Mouse (Mus musculus) left cerebral cortex, adult 11 months (tissue): ENCODE measurements at regions not wholly inside any gene's neighbourhood (a gene's known extent, or its start where the extent isn't known, plus 50 kb on each side); places are given as distances from the start of the nearest gene placed in this dataset.

Source experiments
- DNase-seq: peaks from one replicate; pipeline ENCODE4 v3.0.0; 2022; ENCODE audit warnings: low spot score

GRCm38 (mm10) chr14:120661111-120661510, 182.9 kb downstream of the Rap2a start:
- DNase-seq: no peak

GRCm38 (mm10) chr14:120669665-120670064, 191.4 kb downstream of the Rap2a start:
- no peak for DNase-seq

GRCm38 (mm10) chr14:120675752-120676151, 197.5 kb downstream of the Rap2a start:
- no peak for DNase-seq

- DNase-seq: peak; percentile 24
Observed at GRCm38 (mm10) chr14:120678533-120678932, 200.3 kb downstream of the Rap2a start.

GRCm38 (mm10) chr14:120679072-120679471, 200.8 kb downstream of the Rap2a start:
- DNase-seq: peak; percentile 19

DNA sequence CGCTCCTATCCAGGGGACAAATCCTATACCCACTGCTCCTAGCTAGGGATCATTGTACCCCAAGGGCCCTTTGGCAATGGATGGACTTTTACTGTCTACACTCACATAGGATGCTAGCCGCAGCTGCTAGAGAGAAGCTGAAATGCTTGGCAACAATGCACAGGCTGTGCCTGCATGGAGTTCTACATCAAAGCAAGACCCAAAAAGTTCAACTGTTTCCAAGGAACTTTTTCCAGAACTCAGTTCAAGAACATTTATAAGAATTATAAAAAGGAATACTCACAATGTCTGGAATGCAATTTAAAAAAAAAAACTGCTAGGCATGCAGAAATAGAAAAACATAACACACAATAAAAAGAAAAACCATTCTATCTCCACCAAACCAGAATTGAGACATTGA, 202.0 kb downstream of the Rap2a start:
- DNase-seq: no peak

GRCm38 (mm10) chr14:120685263-120685662, 207.0 kb downstream of the Rap2a start:
- no peak for DNase-seq

GRCm38 (mm10) chr14:120685877-120686276, 207.6 kb downstream of the Rap2a start:
- no peak for DNase-seq

GRCm38 (mm10) chr14:120686751-120687150, 208.5 kb downstream of the Rap2a start:
- DNase-seq: no peak

DNA sequence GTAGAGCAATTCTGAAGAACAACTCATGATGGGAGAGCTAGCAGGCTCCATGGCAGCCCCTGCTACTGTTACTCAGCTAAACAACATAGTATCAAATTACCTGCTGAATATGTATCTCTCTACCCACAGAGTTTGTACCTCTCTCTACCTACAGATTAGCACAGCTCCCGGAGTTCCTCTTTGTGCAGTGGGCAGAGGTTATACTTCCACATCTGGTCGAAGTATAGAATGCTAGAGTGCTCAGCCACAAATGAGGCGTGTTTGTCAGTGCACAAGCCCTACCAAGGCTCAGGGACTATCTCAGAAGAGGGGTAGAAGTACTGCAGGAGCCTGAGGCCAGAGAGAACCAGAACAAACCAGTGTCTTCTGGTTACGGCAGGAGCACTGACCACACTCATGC, 211.6 kb upstream of the Ipo5 start:
- no peak for DNase-seq

- no peak for DNase-seq
Observed at GRCm38 (mm10) chr14:120705301-120705801, 205.7 kb upstream of the Ipo5 start.

DNA sequence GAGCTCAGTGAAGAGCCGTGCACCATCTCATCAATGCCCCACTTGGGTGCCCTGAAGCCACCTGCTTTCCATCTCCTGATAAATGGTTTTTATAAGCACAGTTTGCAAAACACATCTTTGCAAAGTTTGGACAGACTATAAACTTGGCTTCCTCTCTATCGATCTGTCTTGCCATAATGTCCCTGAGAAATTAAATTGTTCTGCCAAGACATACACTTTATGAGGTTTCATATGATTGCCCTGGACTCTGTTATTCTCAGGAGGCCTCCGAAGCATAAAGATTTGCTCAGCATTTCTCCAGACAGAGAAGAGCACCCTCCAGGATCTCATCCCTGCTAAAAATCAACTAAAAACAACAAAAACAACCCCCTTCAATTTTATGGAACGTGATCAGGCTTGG, 200.2 kb upstream of the Ipo5 start:
- no peak for DNase-seq

GRCm38 (mm10) chr14:120720464-120721445, 190.3 kb upstream of the Ipo5 start:
- no peak for DNase-seq

DNA sequence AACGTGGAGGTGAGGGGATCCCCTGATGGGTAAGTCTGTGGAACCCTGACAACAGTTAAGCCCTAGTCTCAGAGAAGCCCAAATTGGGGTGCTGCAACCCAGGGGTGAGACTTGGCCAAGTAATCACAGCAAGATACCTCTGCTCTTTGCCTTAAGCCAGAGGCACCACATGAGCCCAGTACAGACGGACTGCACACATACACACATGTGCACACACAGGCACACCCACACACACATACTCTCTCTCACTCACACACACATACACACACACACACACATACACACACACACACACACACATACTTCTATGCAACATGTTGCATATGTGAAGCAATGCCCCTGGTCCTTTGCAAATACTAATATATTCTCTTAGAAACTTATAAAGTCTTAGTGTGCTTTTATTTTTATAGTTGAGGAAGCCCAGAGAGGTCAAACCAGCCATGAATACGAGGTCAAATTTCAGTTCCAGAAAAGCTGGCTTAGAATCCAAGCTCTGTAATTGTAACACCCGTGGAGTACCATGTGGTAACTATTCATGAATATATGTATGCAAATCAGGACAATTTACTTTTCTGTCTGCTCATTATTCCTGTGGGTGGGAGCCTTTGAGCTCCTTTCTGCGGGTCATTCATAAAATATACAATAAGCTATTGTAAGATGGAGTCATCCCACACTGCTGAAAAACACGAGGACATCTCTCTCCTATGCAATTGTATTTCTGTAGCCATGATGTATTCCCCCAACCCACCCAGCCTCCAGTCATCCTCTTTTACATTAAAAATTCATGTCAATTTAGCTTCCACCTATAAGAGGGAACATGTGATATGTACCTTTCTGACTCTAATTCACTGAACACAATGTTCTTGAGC, 189.2 kb upstream of the Ipo5 start:
- DNase-seq: no peak

DNA sequence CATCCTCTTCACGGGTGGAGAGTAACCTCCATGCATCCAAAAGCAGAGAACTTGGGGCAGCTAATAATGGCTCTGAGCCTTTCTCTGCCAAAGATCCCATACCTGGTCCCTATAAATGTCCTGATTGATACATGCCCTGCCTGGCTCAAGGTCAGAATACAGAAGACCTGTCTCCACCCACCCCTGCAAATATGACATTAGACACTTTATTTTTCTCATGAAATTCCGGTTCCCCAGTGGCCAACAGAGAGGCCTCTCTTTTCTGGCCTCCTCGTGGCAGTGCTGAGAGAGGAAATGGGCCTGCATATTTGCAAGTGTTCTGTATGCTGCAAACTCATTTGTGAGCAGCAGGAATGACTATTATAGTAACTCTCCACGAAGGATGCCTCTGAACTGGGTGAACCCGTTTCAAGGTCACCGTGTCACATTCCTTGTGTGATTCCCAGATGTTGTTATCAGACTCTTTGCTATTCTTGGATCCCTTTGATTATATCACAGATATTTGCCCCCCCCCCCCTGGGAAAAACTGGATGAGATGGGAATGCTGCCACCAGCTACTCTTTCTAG, 188.4 kb upstream of the Ipo5 start:
- no peak for DNase-seq

- no peak for DNase-seq
Observed at GRCm38 (mm10) chr14:120728107-120728506, 182.9 kb upstream of the Ipo5 start.

- no peak for DNase-seq
Observed at GRCm38 (mm10) chr14:120730226-120730625, 180.8 kb upstream of the Ipo5 start.

GRCm38 (mm10) chr14:120731679-120732281, 179.2 kb upstream of the Ipo5 start:
- no peak for DNase-seq

- DNase-seq: peak; percentile 28
Observed at GRCm38 (mm10) chr14:120732400-120733138, 178.5 kb upstream of the Ipo5 start.

DNA sequence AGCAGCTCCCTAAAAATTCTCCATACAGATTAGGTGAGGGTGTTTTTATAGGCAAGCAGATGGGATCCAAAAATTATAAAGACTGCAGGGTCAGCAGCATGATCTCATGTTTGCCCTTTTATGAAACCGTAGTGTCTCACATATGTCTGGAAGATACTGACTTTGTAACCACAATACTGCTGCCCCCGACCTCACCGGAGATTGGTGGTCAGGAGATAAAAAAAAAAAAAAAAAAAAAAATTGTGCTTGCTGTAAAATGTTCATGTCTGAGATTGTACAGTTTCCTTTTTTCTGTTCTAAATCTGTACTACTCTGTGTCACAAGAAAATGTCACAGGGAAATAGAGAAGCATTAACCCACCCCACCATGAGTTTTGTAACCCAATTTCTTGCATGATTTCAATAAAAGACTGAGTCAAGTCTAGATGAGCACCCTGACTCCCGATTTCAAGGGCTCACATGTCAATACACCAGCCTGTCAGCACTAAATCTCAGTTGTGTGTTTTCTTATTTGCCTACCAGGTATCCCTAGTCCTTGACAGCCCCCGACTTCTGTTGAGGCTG, 169.5 kb upstream of the Ipo5 start:
- no peak for DNase-seq

GRCm38 (mm10) chr14:120754011-120754410, 157.0 kb upstream of the Ipo5 start:
- DNase-seq: no peak
